Mouse (Mus musculus): ENCODE data around the gene Zfp275.

GRCm38 (mm10) chrX:73356719-73357118 is 14.3 kb downstream of the Zfp275 start:
- TF ChIP-seq CTCF (IDR thresholded peaks at IDR 0.05; ENCODE audit: low read depth, low read length) (no peak), GATA1 (IDR thresholded peaks at IDR 0.05; ENCODE audit: borderline replicate concordance, low read length) (no peak), TAL1 (conservative IDR thresholded peaks at IDR 0.05; ENCODE audit: low read depth, low read length) (no peak), POLR2AphosphoS5 (IDR thresholded peaks at IDR 0.05; ENCODE audit: insufficient replicate concordance, low read depth, low read length) (no peak), GATA2 (IDR thresholded peaks at IDR 0.05; ENCODE audit: borderline replicate concordance, low read depth, low read length) (no peak)

All from G1E (cell line).